Mouse (Mus musculus) adrenal gland, adult 10 weeks (tissue): ENCODE measurements around the gene Tbce. TPM values are rescaled to one million over a fixed set of nuclear protein-coding genes. Genes with fewer than 3 reads are reported as not detected.

Experiments used
- polyA plus RNA-seq: library from polyadenylated mRNA; stranded (reverse); fragments of 350-450 nt; fragmentation: Illumina TruSeq; extraction: RNeasy Lipid Tissue Mini Kit (QIAGEN cat#74804); gene quantifications from one replicate; pipeline ENCODE4 v1.2.3, GENCODE M21; 2014; ENCODE audit warnings: low read depth, low replicate concordance

The Tbce gene
- 125 TPM for polyA plus RNA-seq

DNA sequence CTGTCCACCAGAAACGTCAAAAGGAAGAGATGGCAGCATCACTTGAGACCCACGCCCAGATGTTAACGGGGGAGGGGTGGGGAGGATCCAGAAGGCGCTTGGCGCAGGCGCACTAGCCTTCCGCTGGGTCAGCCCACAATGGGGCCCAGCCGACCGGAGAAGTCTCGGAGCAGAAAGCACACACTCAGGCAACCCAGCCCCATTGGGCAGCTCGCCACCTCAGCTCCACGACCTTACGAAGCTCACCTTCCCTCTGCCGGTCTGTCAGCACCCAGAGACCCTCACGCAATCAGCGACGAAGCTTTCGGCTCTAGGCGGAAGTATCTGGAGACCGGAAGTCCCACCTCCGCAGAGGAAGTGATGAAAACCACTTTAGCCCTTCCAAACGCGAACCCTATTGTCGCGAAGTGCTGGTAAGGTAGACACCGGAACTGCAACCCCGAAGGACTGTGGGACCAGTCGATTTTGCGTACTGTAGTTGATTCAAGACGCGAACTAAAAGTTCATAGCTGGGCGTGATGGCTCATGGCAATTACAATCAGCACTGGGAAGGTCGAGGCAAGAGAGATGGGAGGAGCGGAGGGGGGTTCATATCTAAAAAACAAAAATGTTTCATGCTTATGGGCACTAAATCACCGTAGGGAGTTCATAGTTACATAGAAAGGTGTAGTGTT is at the start of gene Tbce:
Gene Tbce, minus strand, starts transcription at position 347 of the 674 bp plus-strand sequence.

DNA sequence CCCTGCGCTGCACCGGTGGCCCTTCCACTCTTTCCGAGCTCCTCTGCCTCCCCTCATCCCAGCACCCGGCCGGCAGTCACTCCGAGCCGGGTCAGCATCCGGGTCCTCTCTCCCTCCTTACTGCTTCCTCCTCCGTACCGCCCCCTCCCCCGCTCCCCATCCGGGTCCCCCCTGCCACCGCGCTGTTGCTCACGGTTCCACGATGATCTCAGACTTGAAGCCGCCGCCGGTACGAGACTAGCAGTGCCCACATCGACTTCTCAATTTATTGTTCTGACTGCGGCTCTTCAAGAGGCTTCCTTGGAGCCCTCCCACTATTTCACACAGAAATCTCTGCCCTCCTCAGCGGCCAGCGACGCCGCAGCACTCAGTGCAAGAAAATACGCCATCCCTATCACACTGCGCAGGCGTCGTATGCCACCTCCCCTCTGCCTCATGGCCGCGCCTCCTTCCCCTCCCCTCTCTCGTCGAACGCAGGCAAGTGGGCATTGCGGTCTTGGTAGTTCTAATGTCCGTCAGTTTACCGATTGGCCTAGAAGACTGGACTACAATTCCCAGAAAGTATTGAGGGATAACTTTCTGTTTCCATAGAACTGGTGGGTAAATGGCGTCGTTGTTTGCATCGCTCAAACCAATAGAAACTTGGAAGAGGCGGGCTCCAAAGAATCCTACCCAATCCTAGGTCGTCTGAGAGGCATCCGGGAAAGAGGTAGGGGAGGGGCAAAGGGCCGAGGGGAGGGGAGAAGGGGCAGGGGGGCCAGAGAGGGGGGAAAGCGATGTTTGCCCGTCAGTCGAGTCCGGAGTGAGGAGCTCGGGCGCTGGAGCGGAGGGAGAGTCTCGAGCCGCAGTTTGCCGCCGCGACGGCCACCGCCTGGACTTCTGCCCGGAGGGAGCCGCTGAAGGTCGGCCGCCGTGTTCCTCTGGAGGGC is 23.8 kb upstream of the Tbce start, which contains the start of the genes Arid4b and Ggps1:
Gene Arid4b, plus strand, starts transcription at position 220 of the 929 bp plus-strand sequence.
Gene Ggps1, minus strand, starts transcription at position 476 of the 929 bp plus-strand sequence.

DNA sequence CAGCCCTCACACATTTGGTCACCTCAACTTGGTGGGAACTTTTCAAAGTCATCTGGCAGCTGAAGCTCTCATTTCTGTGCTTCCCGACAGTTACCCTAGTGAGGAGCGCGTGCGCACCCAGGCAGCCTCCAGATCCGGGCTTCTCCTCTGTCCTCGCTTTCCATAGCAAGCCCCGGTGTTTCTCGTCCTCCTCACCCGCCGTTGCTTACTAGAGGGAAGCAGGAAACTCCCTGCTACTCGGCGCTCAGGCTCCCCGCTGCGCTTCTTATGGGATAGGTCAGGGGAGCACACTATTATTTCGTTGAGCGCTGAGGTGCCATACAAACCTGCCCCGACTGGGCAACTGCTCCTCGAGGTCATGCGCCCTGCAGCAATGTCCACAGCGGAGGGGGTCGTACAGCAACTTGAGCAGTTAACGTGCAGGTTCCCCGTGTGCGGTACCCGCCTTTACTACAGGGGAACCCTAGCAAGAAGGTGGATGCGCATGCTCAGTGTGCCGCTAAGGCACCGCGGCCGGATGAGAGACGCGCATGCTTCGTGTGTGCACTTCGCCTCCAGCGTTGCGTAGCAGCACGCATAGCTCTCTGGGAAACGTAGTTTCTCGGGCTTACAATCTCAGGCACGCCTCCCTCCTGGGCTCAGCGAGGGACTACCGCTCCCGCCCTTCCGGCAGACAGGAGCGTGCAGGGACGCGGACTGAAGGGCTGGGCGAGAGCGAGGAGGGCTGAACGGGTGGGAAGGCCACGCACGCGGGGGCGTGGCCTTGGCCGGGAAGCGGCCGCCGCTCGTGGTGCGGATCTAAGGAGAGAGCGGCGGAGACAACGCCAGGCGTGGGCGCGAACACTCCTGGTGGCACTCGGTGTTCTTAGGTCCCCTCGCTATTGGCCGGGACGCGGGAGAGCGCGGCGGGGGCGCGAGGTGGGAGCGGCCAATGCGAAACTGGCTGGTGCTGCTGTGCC is 85.3 kb downstream of the Tbce start, which contains the start of gene B3galnt2:
Gene B3galnt2, plus strand, starts transcription at position 596 of the 959 bp plus-strand sequence.

Other genes with a start within 250 kb of the Tbce start
- gene B3galnt2, start 85.2 kb downstream of the Tbce start, polyA plus RNA-seq, result 39.5 TPM
- 98.0 TPM for gene Arid4b, start 23.6 kb upstream of the Tbce start, polyA plus RNA-seq
- gene Ggps1, start 23.9 kb upstream of the Tbce start, polyA plus RNA-seq, result 128 TPM